Comparison of ENCODE assay signal across 17 mouse cellular contexts in genomic region chr13:83123596-83123995, GRCm38 (mm10).
A peak's percentile ranks its signal among the peaks of the same experiment; 100 is the strongest.
DNase-seq lines count a peak whose midpoint lies in the region; TF ChIP-seq lines count a peak whose summit lies in the region.
"Had no signal": no experiment of that assay in that cellular context is flagged by ENCODE, and none has a peak within 500 bp of the region (broad histone marks: within the 10 kb centered on the region; RNA-seq: fewer than 3 reads in every experiment).

No protein-coding gene starts in this region.

- TF ChIP-seq CTCF in gastrocnemius, adult 2 months (IDR thresholded peaks at IDR 0.05), result no peak

- peak overlapping the region; percentile 66; the same call in 1 of the 2 replicates for H3K27ac ChIP-seq in gastrocnemius, adult 2 months
- H3K27ac ChIP-seq: embryonic facial prominence, embryonic 10.5 days; embryonic facial prominence, embryonic 12.5 days; forebrain, embryonic 13.5 days; forebrain, embryonic 15.5 days had no signal

- intact Hi-C loops in gastrocnemius, adult 2 months (cut with DNase I), result loop anchor here (10.0 kb wide), 1 partner anchor 81 kb away; no protein-coding TSS in a partner anchor

- DNase-seq in cerebellum, postnatal 10 days, result peak; percentile 58 to 66
- DNase-seq in cerebellum, adult 8-10 months, result no peak
- DNase-seq in gastrocnemius, adult 2 months, result no peak
- no peak for DNase-seq in gastrocnemius, postnatal 25 days
- peak; percentile 43 for DNase-seq in forelimb bud, embryonic 11.5 days (ENCODE audit: low read depth, low spot score)
- DNase-seq: adrenal gland, adult 8-10 months; adrenal gland, postnatal 14 days; adrenal gland, postnatal 36 days; B cell, adult 2 months; cerebellum, adult 18-20 months; cerebellum, adult 9-10 months; cerebellum, postnatal 25 days; forebrain, postnatal 0 days had no signal

- H3K4me3 ChIP-seq in gastrocnemius, adult 2 months, result no peak overlapping the region
- H3K4me3 ChIP-seq: embryonic facial prominence, embryonic 10.5 days; embryonic facial prominence, embryonic 12.5 days; forebrain, embryonic 13.5 days; forebrain, embryonic 15.5 days had no signal

Comparison
In these comparisons a context has a peak if more than half of its experiments do, and no peak if none do; other contexts are left out.
1. DNase-seq: peak in cerebellum, postnatal 10 days (2 of 2) and forelimb bud, embryonic 11.5 days (single experiment); none in cerebellum, adult 8-10 months (single experiment), gastrocnemius, adult 2 months (single experiment) and gastrocnemius, postnatal 25 days (single experiment).